Mouse (Mus musculus): ENCODE results near the gene Dlgap4. TPM values are rescaled to one million over a fixed set of nuclear protein-coding genes. Genes with fewer than 3 reads are reported as not detected.
A peak's percentile ranks its signal among the peaks of the same experiment; 100 is the strongest.

The Dlgap4 gene
- polyA plus RNA-seq, 1 experiment from 2014 or later, result 83.7 TPM

DNA sequence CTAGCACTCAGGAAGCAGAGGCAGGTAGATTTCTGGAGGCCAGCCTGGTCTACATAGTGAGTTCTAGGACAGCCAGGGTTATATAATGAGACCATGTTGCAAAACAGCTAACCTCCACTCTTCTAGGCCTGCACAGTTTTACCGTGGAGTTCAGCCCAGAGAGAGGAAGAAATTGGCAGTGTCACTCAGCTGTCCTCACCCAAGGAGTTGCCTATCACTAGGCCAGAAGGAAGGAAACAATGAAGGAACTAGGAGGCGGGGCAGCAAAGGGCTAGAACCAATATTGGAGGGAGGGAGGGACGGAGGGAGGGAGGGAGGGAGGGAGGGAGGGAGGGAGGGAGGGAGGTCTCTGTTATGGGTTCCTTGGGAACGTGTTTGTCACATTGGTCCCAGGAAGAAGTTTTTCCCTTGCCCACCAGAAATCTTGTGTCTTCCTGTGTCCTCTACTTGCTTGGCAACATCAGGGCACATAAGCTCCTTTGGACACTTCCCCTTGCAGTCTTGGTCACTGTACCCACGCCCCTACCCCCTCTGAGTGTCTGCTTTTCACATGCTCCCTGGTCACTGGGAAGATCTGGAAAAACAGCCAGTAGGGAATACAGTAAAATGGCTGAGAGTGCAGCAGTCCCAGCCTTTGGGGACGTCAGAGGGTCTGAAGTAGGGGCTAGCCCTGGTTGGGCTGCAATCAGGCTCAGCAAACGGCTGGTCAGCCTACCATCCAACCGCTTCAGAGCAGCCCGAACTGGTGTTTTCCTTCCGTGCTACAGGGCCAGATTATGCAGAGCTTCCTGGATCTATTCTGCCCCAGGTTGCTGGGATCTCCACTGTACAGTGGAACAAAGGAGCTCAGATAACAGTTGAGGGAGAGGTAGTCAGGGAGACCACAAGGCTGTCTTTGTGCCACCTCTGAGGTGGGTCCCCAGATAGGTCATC is 116.3 kb downstream of the Dlgap4 start:
- Histone ChIP-seq H3K4me1 (peaks cover 76% of the 10 kb centered on the region), H3K27ac (0 out of 2 replicates have a peak overlapping the region, but pooled peaks have one; percentile 61)
- no peak for ATAC-seq (ENCODE audit: insufficient number of reproducible peaks, low FRiP score, low TSS enrichment, low read depth)

DNA sequence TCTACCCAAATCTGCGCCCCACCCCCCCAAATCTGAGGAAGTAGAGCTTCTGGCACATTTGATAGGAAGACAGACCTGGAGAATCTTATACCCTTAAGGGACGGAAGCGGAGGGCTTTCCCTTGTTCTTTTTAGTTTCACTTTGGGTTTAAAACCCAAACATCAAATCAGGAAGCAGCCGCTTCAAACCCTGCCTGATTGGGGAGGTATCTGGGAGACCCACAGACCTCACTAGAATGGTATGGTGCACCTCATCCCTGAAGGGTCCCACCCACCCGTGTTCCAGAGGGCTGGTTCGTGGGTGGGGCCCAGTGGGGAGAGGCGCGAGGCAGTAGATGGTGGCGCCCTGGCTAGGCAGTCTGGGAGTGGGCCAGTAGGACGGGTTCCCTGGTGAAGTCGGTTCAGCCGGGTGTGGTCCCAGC is 117.0 kb downstream of the Dlgap4 start:
- Histone ChIP-seq H3K4me1 (peaks cover 76% of the 10 kb centered on the region), H3K9ac (no peak overlapping the region), H3K27ac (peak overlapping the region; percentile 61), H3K27me3 (no peaks in the 10 kb centered on the region), H3K4me3 (0 out of 2 replicates have a peak overlapping the region, but pooled peaks have one; percentile 1), H3K36me3 (no peaks in the 10 kb centered on the region), H3K4me2 (peak overlapping the region; percentile 12; the same call in 1 of the 2 replicates), H3K9me3 (no peaks in the 10 kb centered on the region)
- WGBS, result 71% methylated on average over 12 of the region's 12 CpGs
- no peak for ATAC-seq (ENCODE audit: insufficient number of reproducible peaks, low FRiP score, low TSS enrichment, low read depth)

More for the DNA sequence above, 116.3 kb downstream of the Dlgap4 start:
- H3K9ac ChIP-seq, result no peak overlapping the region
- H3K4me3 ChIP-seq, result 0 out of 2 replicates have a peak overlapping the region, but pooled peaks have one; percentile 1
- H3K27me3 ChIP-seq, result no peaks in the 10 kb centered on the region
- 0 out of 2 replicates have a peak overlapping the region, but pooled peaks have one; percentile 12 for H3K4me2 ChIP-seq
- H3K36me3 ChIP-seq, result no peaks in the 10 kb centered on the region
- 65% methylated on average over 9 of the region's 10 CpGs for WGBS
- no peaks in the 10 kb centered on the region for H3K9me3 ChIP-seq

DNA sequence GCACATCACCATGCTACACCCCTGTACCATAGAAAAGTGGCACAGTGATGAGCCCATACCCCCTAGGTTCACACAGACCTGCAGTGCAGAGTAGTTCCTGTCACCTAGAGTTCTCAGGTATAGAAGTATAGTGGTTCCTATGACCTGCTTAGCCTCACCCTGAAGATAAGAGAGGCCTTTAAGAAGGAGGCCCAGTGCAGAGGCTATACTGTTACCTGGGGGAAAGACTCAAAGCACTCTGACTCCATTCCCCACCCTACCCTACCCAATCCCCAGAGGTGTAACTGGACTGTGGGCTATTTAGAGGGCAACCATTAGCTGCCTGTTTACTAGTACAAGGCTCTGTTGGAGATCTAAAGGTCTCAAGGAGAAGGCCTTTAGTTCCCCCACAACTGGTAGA is 118.1 kb downstream of the Dlgap4 start:
- no peak overlapping the region for H3K4me3 ChIP-seq
- peaks cover 76% of the 10 kb centered on the region for H3K4me1 ChIP-seq
- H3K9me3 ChIP-seq, result no peaks in the 10 kb centered on the region
- no peak overlapping the region for H3K9ac ChIP-seq
- 0 out of 2 replicates have a peak, but pooled peaks cover 2% of the 10 kb centered on the region for H3K36me3 ChIP-seq
- no peak overlapping the region; the same call in 1 of the 2 replicates for H3K27ac ChIP-seq
- ATAC-seq (ENCODE audit: insufficient number of reproducible peaks, low FRiP score, low TSS enrichment, low read depth), result no peak
- no peaks in the 10 kb centered on the region for H3K27me3 ChIP-seq
- H3K4me2 ChIP-seq, result no peak overlapping the region

DNA sequence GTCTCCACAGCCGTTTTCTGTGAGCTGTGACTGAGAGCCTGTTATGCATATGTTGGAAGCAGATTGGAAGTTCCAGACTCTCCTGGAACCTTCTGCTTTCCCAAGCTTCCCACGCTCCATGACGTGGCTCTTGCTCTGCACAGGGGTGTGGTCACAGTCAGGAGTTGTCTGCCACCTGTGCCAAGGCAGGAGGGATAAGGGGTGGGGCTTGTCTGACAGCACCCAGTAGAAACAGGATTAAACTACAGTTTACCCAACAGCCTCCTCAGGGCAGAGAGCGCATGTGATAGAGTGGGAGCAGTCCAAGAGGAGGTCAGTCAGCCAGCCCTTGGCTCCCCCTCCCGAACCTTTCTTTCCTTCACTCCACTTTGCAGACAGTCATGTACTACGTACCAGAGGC is 118.6 kb downstream of the Dlgap4 start:
- H3K4me2 ChIP-seq, result no peak overlapping the region
- ATAC-seq (ENCODE audit: insufficient number of reproducible peaks, low FRiP score, low TSS enrichment, low read depth), result peak; percentile 12; the same call in 1 of the 2 replicates
- H3K4me1 ChIP-seq, result peaks cover 76% of the 10 kb centered on the region
- H3K4me3 ChIP-seq, result no peak overlapping the region
- H3K27me3 ChIP-seq, result no peaks in the 10 kb centered on the region
- 0 out of 2 replicates have a peak, but pooled peaks cover 2% of the 10 kb centered on the region for H3K36me3 ChIP-seq
- no peak overlapping the region for H3K9ac ChIP-seq
- 60% methylated on average over 6 of the region's 6 CpGs for WGBS
- H3K27ac ChIP-seq, result peak overlapping the region; percentile 33; the same call in 1 of the 2 replicates
- H3K9me3 ChIP-seq, result no peaks in the 10 kb centered on the region

DNA sequence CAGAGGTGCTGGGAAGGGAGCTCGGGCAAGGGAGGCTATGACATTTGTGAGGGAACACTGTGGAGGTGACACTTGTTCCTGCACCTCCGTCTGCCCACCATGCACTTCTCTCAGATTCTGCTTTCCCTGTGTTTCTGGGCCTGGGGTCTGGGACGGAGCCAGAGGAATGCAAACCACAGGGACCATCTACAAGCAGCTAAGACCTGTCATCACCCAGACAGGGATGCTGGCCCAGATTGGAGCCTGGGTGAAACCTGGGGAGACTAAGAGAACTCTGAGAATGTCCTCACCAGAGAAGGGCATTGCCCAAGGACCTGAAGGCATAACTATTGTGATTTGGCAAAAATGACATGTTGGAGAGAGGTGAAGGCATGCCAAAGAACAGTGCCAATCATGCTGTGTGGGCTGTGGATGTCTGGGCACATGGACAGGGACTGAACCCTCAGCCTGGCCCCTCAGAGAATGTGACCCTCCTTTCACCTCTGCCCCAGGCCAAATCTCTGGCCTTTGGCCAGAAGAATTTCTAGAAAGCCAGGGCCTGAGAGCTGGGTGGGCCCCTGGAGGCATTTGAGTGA is 122.3 kb downstream of the Dlgap4 start:
- H3K9me3 ChIP-seq, result no peaks in the 10 kb centered on the region
- H3K36me3 ChIP-seq, result 0 out of 2 replicates have a peak, but pooled peaks cover 2% of the 10 kb centered on the region
- no peak overlapping the region for H3K9ac ChIP-seq
- H3K4me3 ChIP-seq, result no peak overlapping the region
- ATAC-seq (ENCODE audit: insufficient number of reproducible peaks, low FRiP score, low TSS enrichment, low read depth), result no peak; the same call in 1 of the 2 replicates
- no peak overlapping the region for H3K27ac ChIP-seq
- H3K4me2 ChIP-seq, result no peak overlapping the region
- no peaks in the 10 kb centered on the region for H3K27me3 ChIP-seq
- WGBS, result 69% methylated on average over 3 of the region's 3 CpGs
- H3K4me1 ChIP-seq, result peaks cover 62% of the 10 kb centered on the region

DNA sequence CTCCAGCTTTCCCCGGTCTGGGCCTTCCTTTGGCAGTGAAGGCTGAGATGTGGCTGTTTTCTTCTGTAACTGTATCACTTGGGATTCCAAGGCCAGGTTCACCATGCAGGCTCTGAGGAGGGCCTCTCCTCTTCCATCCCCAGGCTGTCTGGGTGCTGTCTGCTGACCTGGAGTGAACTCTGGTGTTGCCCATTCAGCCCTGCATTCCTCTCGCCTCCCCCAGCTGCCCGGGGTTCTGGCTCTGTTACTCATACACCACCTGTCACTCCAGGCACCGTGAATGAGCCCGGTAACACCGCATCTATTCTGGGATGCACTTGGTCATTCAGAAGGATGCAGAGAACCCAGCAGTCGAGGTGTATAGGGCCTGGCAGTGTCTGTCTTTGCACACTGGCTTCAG is 123.3 kb downstream of the Dlgap4 start:
- no peak for ATAC-seq (ENCODE audit: insufficient number of reproducible peaks, low FRiP score, low TSS enrichment, low read depth)
- 49% methylated on average over 7 of the region's 7 CpGs for WGBS
- no peak overlapping the region for H3K4me2 ChIP-seq
- H3K4me1 ChIP-seq, result peaks cover 64% of the 10 kb centered on the region
- H3K9ac ChIP-seq, result no peak overlapping the region
- no peak overlapping the region for H3K4me3 ChIP-seq
- H3K9me3 ChIP-seq, result no peaks in the 10 kb centered on the region
- H3K36me3 ChIP-seq, result 0 out of 2 replicates have a peak, but pooled peaks cover 2% of the 10 kb centered on the region
- no peak overlapping the region for H3K27ac ChIP-seq
- no peaks in the 10 kb centered on the region for H3K27me3 ChIP-seq

DNA sequence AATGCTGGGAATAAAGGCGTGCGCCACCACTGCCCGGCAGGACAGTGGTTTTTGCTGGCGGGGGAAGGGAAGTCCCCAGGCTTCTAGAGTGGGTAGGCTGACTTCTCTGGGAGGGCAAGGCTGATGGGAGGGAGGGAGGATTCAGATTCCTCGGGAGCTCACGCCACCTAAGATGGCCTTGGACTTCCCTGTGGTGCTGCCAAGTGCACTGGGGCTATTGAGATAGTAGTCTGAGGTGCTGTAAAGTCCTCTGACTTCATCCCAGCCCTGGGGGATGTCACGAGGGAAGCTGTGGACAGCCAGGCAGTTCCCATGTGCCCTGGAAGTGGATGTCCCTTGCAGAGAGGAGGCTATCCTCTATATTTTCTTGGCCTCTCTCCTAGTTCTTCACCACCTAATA is 124.5 kb downstream of the Dlgap4 start:
- Histone ChIP-seq H3K4me2 (no peak overlapping the region), H3K9me3 (no peaks in the 10 kb centered on the region), H3K9ac (no peak overlapping the region), H3K36me3 (0 out of 2 replicates have a peak, but pooled peaks cover 2% of the 10 kb centered on the region), H3K4me3 (no peak overlapping the region), H3K4me1 (peaks cover 64% of the 10 kb centered on the region), H3K27me3 (no peaks in the 10 kb centered on the region), H3K27ac (no peak overlapping the region)
- ATAC-seq (ENCODE audit: insufficient number of reproducible peaks, low FRiP score, low TSS enrichment, low read depth), result no peak
- 78% methylated on average over 7 of the region's 7 CpGs for WGBS

DNA sequence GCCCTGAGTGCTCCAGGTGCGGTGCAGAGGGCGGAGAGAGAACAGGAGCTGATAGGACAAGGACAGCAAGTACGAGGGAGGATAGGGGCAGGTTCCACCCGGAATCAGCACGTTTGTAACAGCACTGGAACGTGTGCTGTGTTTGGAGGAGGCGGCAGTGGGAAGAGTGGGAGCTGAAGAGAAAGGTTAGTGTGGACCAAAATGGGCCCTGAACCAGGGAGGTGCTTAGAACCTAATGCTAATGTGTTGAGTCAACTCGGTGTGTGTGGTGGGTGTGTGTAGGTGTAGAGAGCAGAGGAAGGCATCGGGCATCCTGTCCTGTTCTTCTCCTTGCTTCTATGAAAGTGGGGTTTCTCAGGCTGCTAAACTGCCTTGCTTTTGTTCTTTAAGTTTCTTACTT is 127.8 kb downstream of the Dlgap4 start:
- Histone ChIP-seq H3K27ac (no peak overlapping the region), H3K36me3 (peaks cover 15% of the 10 kb centered on the region), H3K4me1 (peaks cover 38% of the 10 kb centered on the region), H3K27me3 (no peaks in the 10 kb centered on the region), H3K4me2 (no peak overlapping the region), H3K9ac (no peak overlapping the region), H3K4me3 (no peak overlapping the region), H3K9me3 (no peaks in the 10 kb centered on the region)
- 79% methylated on average over 9 of the region's 9 CpGs for WGBS
- no peak for ATAC-seq (ENCODE audit: insufficient number of reproducible peaks, low FRiP score, low TSS enrichment, low read depth)

DNA sequence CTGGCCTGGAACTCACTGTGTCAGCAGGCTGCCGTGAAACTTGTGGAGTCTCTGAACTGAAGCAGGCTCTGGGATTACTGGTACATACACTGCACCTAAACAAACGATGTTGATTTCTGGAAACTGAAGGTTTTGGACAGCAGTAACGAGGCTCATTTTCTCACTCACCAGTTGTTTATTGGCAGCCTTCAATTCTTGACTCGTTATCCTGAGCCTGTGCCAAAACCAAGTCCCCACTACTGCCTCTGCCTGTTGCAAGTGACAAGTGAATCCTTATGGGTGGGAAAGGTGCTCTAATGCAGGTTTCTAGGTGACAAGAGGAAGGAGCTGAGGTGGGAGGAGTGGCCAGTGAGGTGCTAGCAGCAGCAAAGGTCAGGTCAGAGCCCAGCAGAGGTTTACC is 128.5 kb downstream of the Dlgap4 start:
- Histone ChIP-seq H3K4me3 (no peak overlapping the region), H3K27ac (peak overlapping the region; percentile 22; the same call in 1 of the 2 replicates), H3K4me1 (peaks cover 31% of the 10 kb centered on the region), H3K36me3 (peaks cover 20% of the 10 kb centered on the region), H3K9ac (no peak overlapping the region), H3K27me3 (no peaks in the 10 kb centered on the region), H3K9me3 (no peaks in the 10 kb centered on the region), H3K4me2 (no peak overlapping the region)
- no peak for ATAC-seq (ENCODE audit: insufficient number of reproducible peaks, low FRiP score, low TSS enrichment, low read depth)
- WGBS, result 33% methylated on average over 4 of the region's 4 CpGs

DNA sequence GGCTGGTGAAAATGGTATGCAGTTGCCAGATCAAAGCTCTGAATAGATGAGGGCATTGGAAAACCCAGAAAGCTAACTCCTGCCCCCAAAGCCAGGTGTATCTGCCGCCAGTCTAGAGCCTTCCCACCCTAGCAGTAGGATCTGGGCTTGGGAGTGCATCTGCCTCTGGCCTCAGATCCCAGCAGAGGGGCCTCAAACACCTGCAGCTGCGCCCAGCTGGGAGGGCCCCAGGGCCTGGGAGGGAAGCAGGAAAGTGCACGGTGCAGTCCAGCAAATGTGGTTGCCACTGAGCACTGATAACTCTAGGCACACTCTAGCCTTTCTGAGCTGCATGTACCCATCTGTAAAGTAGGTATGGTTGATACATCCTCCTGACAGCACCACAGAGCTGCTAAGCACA is 129.7 kb downstream of the Dlgap4 start:
- Histone ChIP-seq H3K27me3 (no peaks in the 10 kb centered on the region), H3K9me3 (no peaks in the 10 kb centered on the region), H3K27ac (no peak overlapping the region), H3K4me3 (no peak overlapping the region), H3K9ac (no peak overlapping the region), H3K36me3 (peaks cover 31% of the 10 kb centered on the region), H3K4me2 (no peak overlapping the region), H3K4me1 (peaks cover 30% of the 10 kb centered on the region)
- no peak for ATAC-seq (ENCODE audit: insufficient number of reproducible peaks, low FRiP score, low TSS enrichment, low read depth)
- WGBS, result 42% methylated on average over 3 of the region's 3 CpGs

DNA sequence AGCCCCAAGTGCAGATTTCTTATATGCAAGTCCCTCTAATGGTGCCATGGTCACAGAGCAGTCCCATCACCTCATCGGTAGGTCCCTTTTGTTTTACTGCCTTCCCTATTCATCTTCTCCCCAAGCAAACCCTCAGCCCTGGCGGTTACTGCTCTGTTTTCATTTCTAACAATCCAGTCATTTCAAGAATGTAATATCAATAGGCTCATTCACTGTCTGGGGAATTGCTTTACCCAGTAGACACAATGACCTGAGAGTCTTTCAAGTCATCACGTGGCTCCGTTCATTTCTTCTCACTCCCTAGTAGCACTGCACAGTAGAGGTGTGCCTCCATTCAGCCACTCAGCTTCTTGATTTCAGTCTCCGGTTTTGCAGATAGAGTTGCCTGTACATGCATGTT is 130.9 kb downstream of the Dlgap4 start:
- H3K27me3 ChIP-seq, result no peaks in the 10 kb centered on the region
- peaks cover 30% of the 10 kb centered on the region for H3K4me1 ChIP-seq
- ATAC-seq (ENCODE audit: insufficient number of reproducible peaks, low FRiP score, low TSS enrichment, low read depth), result no peak
- no peak overlapping the region for H3K4me3 ChIP-seq
- no peaks in the 10 kb centered on the region for H3K9me3 ChIP-seq
- no peak overlapping the region for H3K4me2 ChIP-seq
- WGBS, result 79% methylated on average over 5 of the region's 5 CpGs
- no peak overlapping the region for H3K27ac ChIP-seq
- H3K36me3 ChIP-seq, result peaks cover 41% of the 10 kb centered on the region
- no peak overlapping the region for H3K9ac ChIP-seq

DNA sequence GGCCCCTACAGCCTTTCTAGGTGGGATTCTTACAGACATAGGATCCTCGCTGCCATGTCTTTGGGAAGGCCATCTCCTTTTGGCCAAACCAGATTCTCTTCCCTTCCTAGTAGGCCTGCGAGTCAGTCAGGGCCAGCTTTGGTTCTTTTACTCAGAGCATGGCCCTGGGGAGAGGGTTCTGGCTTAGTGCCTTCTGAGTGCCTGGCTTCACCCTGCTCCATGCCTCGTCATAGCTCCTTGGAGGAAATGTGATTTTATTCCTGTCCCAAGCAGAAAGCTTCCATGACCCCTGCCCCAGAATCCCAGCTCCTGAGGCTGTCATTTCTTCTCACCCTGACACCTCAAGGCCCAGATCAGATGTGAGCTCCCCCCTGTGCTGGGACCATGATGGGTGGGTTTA is 133.8 kb downstream of the Dlgap4 start:
- no peak overlapping the region for H3K9ac ChIP-seq
- no peak overlapping the region for H3K27ac ChIP-seq
- WGBS, result 94% methylated on average over 3 of the region's 3 CpGs
- no peak overlapping the region for H3K4me3 ChIP-seq
- H3K9me3 ChIP-seq, result no peaks in the 10 kb centered on the region
- ATAC-seq (ENCODE audit: insufficient number of reproducible peaks, low FRiP score, low TSS enrichment, low read depth), result no peak
- H3K4me1 ChIP-seq, result peaks cover 10% of the 10 kb centered on the region
- H3K4me2 ChIP-seq, result no peak overlapping the region
- peaks cover 63% of the 10 kb centered on the region for H3K36me3 ChIP-seq
- H3K27me3 ChIP-seq, result no peaks in the 10 kb centered on the region
